Mouse (Mus musculus): Measurements from ENCODE around the gene Scn4a.

GRCm38 (mm10) chr11:106332458-106332857 is 20.6 kb downstream of the Scn4a start:
- no peak for TF ChIP-seq CTCF (IDR thresholded peaks at IDR 0.05; ENCODE audit: control insufficient read depth, insufficient read depth, insufficient replicate concordance, low read depth, low read length)
- no peak for TF ChIP-seq POLR2A (IDR thresholded peaks at IDR 0.05; ENCODE audit: control insufficient read depth, low read depth, low read length)
